In the genomic region with DNA sequence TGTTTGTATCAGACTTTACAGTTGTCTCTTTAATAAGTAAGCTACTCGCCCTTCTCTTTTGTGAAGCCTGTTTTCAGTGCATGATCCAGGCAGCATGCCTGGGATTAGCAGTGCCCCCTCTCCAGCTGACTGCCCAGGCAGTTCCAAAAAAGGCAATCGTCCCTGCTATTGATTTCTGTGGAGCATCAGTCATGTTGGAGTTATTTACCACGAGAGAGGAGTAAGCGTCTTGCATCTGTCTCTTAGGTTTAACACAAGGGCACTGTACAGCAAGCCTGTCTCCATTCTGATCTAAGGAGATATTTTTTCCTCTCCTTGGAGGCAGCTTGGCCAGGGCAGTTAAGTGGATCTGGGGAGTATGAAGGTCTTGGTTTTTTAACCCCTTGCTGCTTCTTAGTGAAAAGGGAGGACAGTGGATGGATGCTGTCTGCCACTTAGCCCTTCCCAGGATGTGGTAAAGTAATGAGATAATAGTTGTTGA, we compare ENCODE assay signal across 7 mouse cellular contexts.
DNase-seq lines count a peak whose midpoint lies in the region; ATAC-seq and TF ChIP-seq lines count a peak whose summit lies in the region.

No protein-coding gene starts in this region.

- no peak for TF ChIP-seq CTCF in intestine, postnatal 0 days (IDR thresholded peaks at IDR 0.05; ENCODE audit: low read depth)
- no peak for TF ChIP-seq CTCF in Patski (IDR thresholded peaks at IDR 0.05)

- in situ Hi-C loops in Patski (cut with MboI; ENCODE audit: low pct_unique_long_range_greater_than_20kb): loop anchor here (10.0 kb wide), 1 partner anchor 481 kb away; no protein-coding TSS in a partner anchor

- WGBS in intestine, embryonic 14.5 days: 28% methylated on average over 4 of the region's 4 CpGs
- 47% methylated on average over 4 of the region's 4 CpGs for WGBS in intestine, postnatal 0 days
- WGBS in midbrain, embryonic 12.5 days: 8% methylated on average over 4 of the region's 4 CpGs

- no peak overlapping the region for H3K4me2 ChIP-seq in intestine, embryonic 14.5 days (ENCODE audit: low read length)
- no peak overlapping the region for H3K4me2 ChIP-seq in intestine, postnatal 0 days (replicated peaks; ENCODE audit: low read depth)
- H3K4me2 ChIP-seq in midbrain, embryonic 12.5 days (replicated peaks): 0 out of 2 replicates have a peak overlapping the region, but pooled peaks have one; percentile 6

- POLR2A ChIA-PET in Patski (lab: Charles Lee): interaction anchor here (0.5 to 1.0 kb wide), 2 partner anchors 79 to 477 kb away, joined by 3 to 4 read pairs; no protein-coding TSS in a partner anchor

- ATAC-seq in intestine, embryonic 14.5 days (replicated peaks; ENCODE audit: low FRiP score, low TSS enrichment, low read depth): no peak
- no peak for ATAC-seq in intestine, postnatal 0 days
- peak; percentile 30 for ATAC-seq in CD4-positive, CD25-positive, alpha-beta regulatory T cell, adult 4 months
- ATAC-seq in Patski: peak; percentile 78
- ATAC-seq in midbrain, embryonic 12.5 days (ENCODE audit: low FRiP score, low read depth): peak; percentile 57; the same call in 1 of the 2 replicates

- H3K9ac ChIP-seq in intestine, embryonic 14.5 days (ENCODE audit: low read length): no peak overlapping the region
- no peak overlapping the region for H3K9ac ChIP-seq in intestine, postnatal 0 days (ENCODE audit: low read depth, low read length)
- H3K9ac ChIP-seq in midbrain, embryonic 12.5 days (replicated peaks): no peak overlapping the region

- no peak overlapping the region for H3K4me3 ChIP-seq in intestine, embryonic 14.5 days (ENCODE audit: low read depth, low read length)
- H3K4me3 ChIP-seq in intestine, postnatal 0 days (ENCODE audit: low read depth, low read length): no peak overlapping the region
- no peak overlapping the region for H3K4me3 ChIP-seq in midbrain, embryonic 12.5 days

- H3K9me3 ChIP-seq in intestine, embryonic 14.5 days (ENCODE audit: control insufficient read depth, low read length): no peaks in the 10 kb centered on the region
- no peaks in the 10 kb centered on the region for H3K9me3 ChIP-seq in intestine, postnatal 0 days (ENCODE audit: control insufficient read depth)
- H3K9me3 ChIP-seq in midbrain, embryonic 12.5 days: no peaks in the 10 kb centered on the region

- no peaks in the 10 kb centered on the region for H3K36me3 ChIP-seq in intestine, embryonic 14.5 days (ENCODE audit: control insufficient read depth, insufficient read depth, low read length)
- H3K36me3 ChIP-seq in intestine, postnatal 0 days (ENCODE audit: control insufficient read depth, insufficient read depth): no peaks in the 10 kb centered on the region
- no peaks in the 10 kb centered on the region for H3K36me3 ChIP-seq in midbrain, embryonic 12.5 days

- DNase-seq in intestine, embryonic 14.5 days (ENCODE audit: low spot score): peak; percentile 46
- no peak for DNase-seq in Patski (ENCODE audit: low read depth, low spot score)
- no peak for DNase-seq in lung, postnatal 10 days
- DNase-seq in adrenal gland, postnatal 4 days (ENCODE audit: low spot score in 2 of 2): no peak

- H3K27me3 ChIP-seq in intestine, embryonic 14.5 days (replicated peaks; ENCODE audit: control insufficient read depth, insufficient read depth, low read length): no peaks in the 10 kb centered on the region
- no peaks in the 10 kb centered on the region for H3K27me3 ChIP-seq in intestine, postnatal 0 days (replicated peaks; ENCODE audit: control insufficient read depth, insufficient read depth, low read length)
- H3K27me3 ChIP-seq in Patski: no peaks in the 10 kb centered on the region
- peaks cover 5% of the 10 kb centered on the region; the same call in 1 of the 2 replicates for H3K27me3 ChIP-seq in midbrain, embryonic 12.5 days

- H3K4me1 ChIP-seq in intestine, embryonic 14.5 days (replicated peaks; ENCODE audit: control insufficient read depth, insufficient read depth, low read length): peaks cover 22% of the 10 kb centered on the region
- H3K4me1 ChIP-seq in intestine, postnatal 0 days (replicated peaks; ENCODE audit: control insufficient read depth, insufficient read depth, low read length): no peaks in the 10 kb centered on the region; the same call in 1 of the 2 replicates
- peaks cover 16% of the 10 kb centered on the region; the same call in 1 of the 2 replicates for H3K4me1 ChIP-seq in midbrain, embryonic 12.5 days

- no peak overlapping the region; the same call in 1 of the 2 replicates for H3K27ac ChIP-seq in intestine, embryonic 14.5 days (ENCODE audit: low read depth)
- H3K27ac ChIP-seq in intestine, postnatal 0 days (ENCODE audit: low read depth, low read length): no peak overlapping the region
- peak overlapping the region; percentile 44; the same call in 1 of the 2 replicates for H3K27ac ChIP-seq in midbrain, embryonic 12.5 days (replicated peaks)

- CTCF ChIA-PET in Patski (lab: Charles Lee): interaction anchor here (0.9 to 1.4 kb wide), 3 partner anchors 60 to 154 kb away, joined by 3 read pairs; no protein-coding TSS in a partner anchor

Comparison
In these comparisons a context has a peak if more than half of its experiments do, and no peak if none do; other contexts are left out.
1. ATAC-seq: peak in CD4-positive, CD25-positive, alpha-beta regulatory T cell, adult 4 months (single experiment), Patski (single experiment) and midbrain, embryonic 12.5 days (single experiment); none in intestine, embryonic 14.5 days (single experiment) and intestine, postnatal 0 days (single experiment).